Mouse (Mus musculus) left cerebral cortex, adult 2 months (tissue): ENCODE measurements around the gene Sbk2. TPM values are rescaled to one million over a fixed set of nuclear protein-coding genes. Genes with fewer than 3 reads are reported as not detected.
"Not testable (repeated sequence)": the region's sequence is repeated elsewhere in the genome, so short reads cannot be mapped to it uniquely, and the experiment has no call there.

Experiments
- DNase-seq, 2 experiments: peaks; one replicate each; pipeline ENCODE4 v3.0.0; 2021 to 2022; ENCODE audit warnings: low spot score in 2 of 2, mixed read lengths in 1 of 2; ENCODE audit errors: extremely low spot score in 1 of 2
- H3K27ac ChIP-seq: fragments of 200-600 bp; 2 replicates; pipeline ENCODE4 v1.8.1; 2022
- H3K4me3 ChIP-seq: fragments of 200-600 bp; 2 replicates; pipeline ENCODE4 v1.8.1; 2022
- CTCF ChIP-seq: fragments of 200-600 bp; IDR thresholded peaks from 2 replicates; pipeline ENCODE4 v1.8.1; 2022; ENCODE audit warnings: antibody characterized with exemption, mild to moderate bottlenecking, moderate library complexity
- intact Hi-C: fragments of 180-260 bp; cut with DNase I; formaldehyde crosslinking; loops from one replicate; pipeline ENCODE4 v1.15.1; 2025
- long read RNA-seq, 2 experiments: library from polyadenylated mRNA; stranded (forward); transcript quantifications; one replicate each; pipeline ENCODE4 v2.0.0; 2021; ENCODE audit warnings: borderline mapping rate in 2 of 2
- total RNA-seq, 2 experiments: library from RNA; stranded (reverse); gene quantifications; 2 replicates each; pipeline ENCODE4 v1.2.3; 2021

The Sbk2 gene
- under 1 TPM in 1 of 2 experiments, not detected in 1; 0.91 TPM for total RNA-seq
- long read RNA-seq, experiment 1: 0 reads
- long read RNA-seq, experiment 2: 0 reads

GRCm38 (mm10) chr7:4964272-4964671 lies at the start of gene Sbk2:
TSS of gene Sbk2 (minus strand) at chr7:4964406.
- TF ChIP-seq CTCF: peak; percentile 77
- intact Hi-C loops: loop anchor here (1.0 kb wide), 1 partner anchor 21 kb away; no protein-coding TSS in a partner anchor
- DNase-seq: peak; percentile 71 to 74
- H3K4me3 ChIP-seq: no peak within 1 kb of the TSS
- no peak within 1 kb of the TSS for H3K27ac ChIP-seq

GRCm38 (mm10) chr7:5012681-5013513 lies 48.7 kb upstream of the Sbk2 start:
- TF ChIP-seq CTCF: no peak
- Histone ChIP-seq H3K27ac (no peak overlapping the region), H3K4me3 (no peak overlapping the region)
- intact Hi-C loops: no loop called here
- DNase-seq: no peak

GRCm38 (mm10) chr7:5008229-5008628 lies 44.0 kb upstream of the Sbk2 start:
- intact Hi-C loops: no loop called here
- no peak overlapping the region for H3K27ac ChIP-seq
- no peak overlapping the region for H3K4me3 ChIP-seq
- no peak for TF ChIP-seq CTCF
- no peak for DNase-seq

GRCm38 (mm10) chr7:5002876-5003275 lies 38.7 kb upstream of the Sbk2 start:
- H3K27ac ChIP-seq, DNase-seq, H3K4me3 ChIP-seq, intact Hi-C loops: not testable (repeated sequence)

- intact Hi-C loops: loop anchor here (5.0 kb wide), 1 partner anchor 58 kb away; no protein-coding TSS in a partner anchor
- peak; percentile 56 for TF ChIP-seq CTCF
- no peak for DNase-seq
These were observed 35.7 kb upstream of the Sbk2 start for GRCm38 (mm10) chr7:4999876-5000275.

GRCm38 (mm10) chr7:4996934-4997333 lies 32.7 kb upstream of the Sbk2 start:
- DNase-seq: no peak
- no peak for TF ChIP-seq CTCF
- intact Hi-C loops: loop anchor here (1.0 to 5.0 kb wide), 4 partner anchors 17 to 449 kb away; partner anchors contain the start of genes Fiz1, Zfp524 and Zfp580
- Histone ChIP-seq H3K4me3 (peak overlapping the region; percentile 88), H3K27ac (peak overlapping the region; percentile 93)

More at GRCm38 (mm10) chr7:4999876-5000275, 35.7 kb upstream of the Sbk2 start:
- Histone ChIP-seq H3K4me3 (no peak overlapping the region), H3K27ac (no peak overlapping the region)

GRCm38 (mm10) chr7:4996003-4996895 lies 32.0 kb upstream of the Sbk2 start, which contains the start of gene Zfp579:
TSS of gene Zfp579 (minus strand) at chr7:4996158.
- peak within 1 kb of the TSS; percentile 88 for H3K4me3 ChIP-seq
- intact Hi-C loops: loop anchor here (1.0 to 5.0 kb wide), 4 partner anchors 18 to 448 kb away; partner anchors contain the start of genes Fiz1, Zfp524 and Zfp580
- TF ChIP-seq CTCF: no peak
- H3K27ac ChIP-seq: peak within 1 kb of the TSS; percentile 93
- peak; percentile 90 to 95 for DNase-seq

- no peak for TF ChIP-seq CTCF
- Histone ChIP-seq H3K27ac (peak overlapping the region; percentile 91), H3K4me3 (peak overlapping the region; percentile 88)
- intact Hi-C loops: loop anchor here (1.0 to 5.0 kb wide), 4 partner anchors 19 to 447 kb away; partner anchors contain the start of genes Fiz1, Zfp524 and Zfp580
- DNase-seq: no peak
These were observed 31.2 kb upstream of the Sbk2 start for GRCm38 (mm10) chr7:4995268-4996002.

GRCm38 (mm10) chr7:4993999-4994788 lies 30.0 kb upstream of the Sbk2 start:
- TF ChIP-seq CTCF: no peak
- H3K27ac ChIP-seq: no peak overlapping the region
- peak in 1 of 2 experiments; percentile 31 for DNase-seq
- H3K4me3 ChIP-seq: no peak overlapping the region
- intact Hi-C loops: no loop called here

GRCm38 (mm10) chr7:4993347-4993998 lies 29.3 kb upstream of the Sbk2 start:
- intact Hi-C loops: no loop called here
- DNase-seq: no peak
- no peak for TF ChIP-seq CTCF
- no peak overlapping the region for H3K27ac ChIP-seq
- H3K4me3 ChIP-seq: no peak overlapping the region
